Mouse (Mus musculus): ENCODE results near the gene Me1. TPM values are rescaled to one million over a fixed set of nuclear protein-coding genes. Genes with fewer than 3 reads are reported as not detected.

Gene Me1
- polyA plus RNA-seq, 1 experiment from 2014 or later: 10.3 TPM

- Histone ChIP-seq H3K27ac (ENCODE audit: low read depth) (no peak overlapping the region), H3K27me3 (ENCODE audit: insufficient read depth, low read length) (no peaks in the 10 kb centered on the region), H3K9me3 (ENCODE audit: low read length) (no peaks in the 10 kb centered on the region), H3K9ac (replicated peaks) (no peak overlapping the region), H3K36me3 (replicated peaks; ENCODE audit: insufficient read depth, low read length) (no peaks in the 10 kb centered on the region), H3K4me2 (ENCODE audit: low read depth, low read length) (no peak overlapping the region), H3K4me1 (ENCODE audit: insufficient read depth) (no peaks in the 10 kb centered on the region), H3K4me3 (ENCODE audit: low read depth, low read length) (no peak overlapping the region)
- no peak for ATAC-seq
- WGBS (ENCODE audit: insufficient replicate concordance): 76% methylated on average over 4 of the region's 4 CpGs
- no peak for TF ChIP-seq CTCF (IDR thresholded peaks at IDR 0.05; ENCODE audit: low read depth)
- TF ChIP-seq EP300 (IDR thresholded peaks at IDR 0.05; ENCODE audit: low read depth): no peak
- DNase-seq: no peak
Observed at GRCm38 (mm10) chr9:86736991-86737390, 41.2 kb upstream of the Me1 start.

DNA sequence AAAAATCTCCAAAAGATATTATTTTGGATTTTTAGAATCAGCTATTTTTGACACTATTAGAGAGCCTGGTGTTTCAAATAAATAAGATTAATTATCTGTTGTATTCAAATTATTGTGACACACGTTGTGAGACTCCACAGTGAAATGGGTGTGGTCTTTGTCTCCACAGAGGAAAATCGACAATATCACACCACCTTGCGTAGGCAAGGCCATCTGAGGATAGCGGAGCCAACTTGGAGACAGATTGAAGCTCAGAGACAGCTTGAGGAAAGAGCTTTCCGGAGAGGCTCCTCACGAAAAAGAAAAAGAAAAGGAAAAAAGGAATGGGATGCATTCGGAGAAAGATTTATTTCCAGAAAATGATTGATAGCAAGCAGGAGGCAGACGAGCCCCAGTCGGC, 39.0 kb upstream of the Me1 start:
- Histone ChIP-seq H3K27me3 (ENCODE audit: insufficient read depth, low read length) (no peaks in the 10 kb centered on the region), H3K4me2 (ENCODE audit: low read depth, low read length) (no peak overlapping the region), H3K27ac (ENCODE audit: low read depth) (no peak overlapping the region), H3K9ac (replicated peaks) (no peak overlapping the region), H3K4me1 (ENCODE audit: insufficient read depth) (no peaks in the 10 kb centered on the region), H3K4me3 (ENCODE audit: low read depth, low read length) (no peak overlapping the region), H3K36me3 (replicated peaks; ENCODE audit: insufficient read depth, low read length) (no peaks in the 10 kb centered on the region), H3K9me3 (ENCODE audit: low read length) (no peaks in the 10 kb centered on the region)
- DNase-seq (no peak), ATAC-seq (no peak)
- TF ChIP-seq CTCF (IDR thresholded peaks at IDR 0.05; ENCODE audit: low read depth) (no peak), EP300 (IDR thresholded peaks at IDR 0.05; ENCODE audit: low read depth) (no peak)
- WGBS (ENCODE audit: insufficient replicate concordance): 73% methylated on average over 9 of the region's 9 CpGs

DNA sequence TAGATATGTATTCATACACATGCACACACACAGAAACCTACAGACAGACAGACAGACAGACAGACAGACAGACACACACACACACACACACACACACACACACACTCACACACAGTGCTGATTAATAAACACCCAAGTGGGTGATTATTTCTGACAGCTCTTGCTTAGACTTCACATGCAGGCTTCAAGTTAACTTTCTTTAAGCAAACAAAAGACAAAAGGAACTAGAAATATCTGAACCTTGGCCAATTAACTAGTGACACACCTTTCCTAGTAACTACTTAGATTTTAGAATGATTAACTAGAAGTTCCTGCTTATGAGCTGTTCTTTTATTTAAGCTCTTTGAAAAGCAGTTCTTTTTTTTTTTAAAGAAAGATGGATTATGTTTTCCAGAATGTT, 38.6 kb upstream of the Me1 start:
- Histone ChIP-seq H3K27ac (ENCODE audit: low read depth) (no peak overlapping the region), H3K27me3 (ENCODE audit: insufficient read depth, low read length) (no peaks in the 10 kb centered on the region), H3K4me3 (ENCODE audit: low read depth, low read length) (no peak overlapping the region), H3K36me3 (replicated peaks; ENCODE audit: insufficient read depth, low read length) (no peaks in the 10 kb centered on the region), H3K9ac (replicated peaks) (no peak overlapping the region), H3K4me2 (ENCODE audit: low read depth, low read length) (no peak overlapping the region), H3K9me3 (ENCODE audit: low read length) (no peaks in the 10 kb centered on the region), H3K4me1 (ENCODE audit: insufficient read depth) (no peaks in the 10 kb centered on the region)
- no peak for TF ChIP-seq CTCF (IDR thresholded peaks at IDR 0.05; ENCODE audit: low read depth)
- TF ChIP-seq EP300 (IDR thresholded peaks at IDR 0.05; ENCODE audit: low read depth): no peak
- no peak for ATAC-seq
- DNase-seq: no peak

DNA sequence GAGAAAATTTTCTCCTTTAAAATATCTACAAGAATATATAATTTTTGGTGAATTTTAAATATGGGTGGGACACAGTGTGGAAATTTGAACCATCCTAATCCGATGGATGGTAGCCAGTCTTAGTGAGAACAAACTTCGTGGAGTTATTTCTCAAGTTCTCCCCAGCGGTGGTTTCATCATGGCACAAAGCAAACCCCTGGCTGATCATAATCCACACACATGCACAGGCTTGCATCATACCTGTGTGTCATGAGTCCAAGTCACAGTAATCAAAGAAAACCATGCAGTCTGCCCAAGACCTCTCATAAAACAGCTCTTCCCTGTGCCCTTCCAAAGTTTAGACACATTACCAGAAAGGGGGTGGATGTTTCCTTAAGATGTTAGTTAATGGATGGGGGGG, 34.1 kb upstream of the Me1 start:
- H3K27me3 ChIP-seq (ENCODE audit: insufficient read depth, low read length): no peaks in the 10 kb centered on the region
- ATAC-seq: peak; percentile 80
- no peak overlapping the region for H3K4me2 ChIP-seq (ENCODE audit: low read depth, low read length)
- no peak overlapping the region for H3K4me3 ChIP-seq (ENCODE audit: low read depth, low read length)
- DNase-seq: peak; percentile 30
- no peak overlapping the region for H3K27ac ChIP-seq (ENCODE audit: low read depth)
- no peaks in the 10 kb centered on the region for H3K36me3 ChIP-seq (replicated peaks; ENCODE audit: insufficient read depth, low read length)
- no peak for TF ChIP-seq CTCF (IDR thresholded peaks at IDR 0.05; ENCODE audit: low read depth)
- no peak for TF ChIP-seq EP300 (IDR thresholded peaks at IDR 0.05; ENCODE audit: low read depth)
- no peak overlapping the region for H3K9ac ChIP-seq (replicated peaks)
- no peaks in the 10 kb centered on the region for H3K9me3 ChIP-seq (ENCODE audit: low read length)
- no peaks in the 10 kb centered on the region for H3K4me1 ChIP-seq (ENCODE audit: insufficient read depth)
- 73% methylated on average over 3 of the region's 3 CpGs for WGBS (ENCODE audit: insufficient replicate concordance)

DNA sequence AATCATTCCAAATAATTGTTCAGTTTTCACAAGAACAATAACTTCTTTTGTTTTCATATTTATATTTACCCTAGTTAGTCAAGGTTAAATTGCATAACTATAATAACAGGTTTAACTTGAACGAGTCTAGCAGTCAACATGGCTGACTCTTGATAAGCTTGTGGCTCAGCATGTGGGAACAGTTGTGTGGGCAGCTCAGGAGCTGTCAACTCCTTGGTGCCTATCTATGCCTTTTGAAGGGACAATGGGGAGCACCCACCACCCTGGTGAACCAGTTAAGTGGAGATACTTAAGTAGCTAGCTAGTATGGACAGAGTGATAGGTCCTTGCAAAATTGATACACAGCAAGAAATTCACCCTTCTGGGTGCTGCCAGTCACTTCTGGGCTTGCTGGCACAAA, 33.3 kb upstream of the Me1 start:
- Histone ChIP-seq H3K27ac (ENCODE audit: low read depth) (no peak overlapping the region), H3K9ac (replicated peaks) (no peak overlapping the region), H3K27me3 (ENCODE audit: insufficient read depth, low read length) (no peaks in the 10 kb centered on the region), H3K4me2 (ENCODE audit: low read depth, low read length) (no peak overlapping the region), H3K4me3 (ENCODE audit: low read depth, low read length) (no peak overlapping the region), H3K4me1 (ENCODE audit: insufficient read depth) (no peaks in the 10 kb centered on the region), H3K9me3 (ENCODE audit: low read length) (no peaks in the 10 kb centered on the region), H3K36me3 (replicated peaks; ENCODE audit: insufficient read depth, low read length) (no peaks in the 10 kb centered on the region)
- no peak for ATAC-seq
- DNase-seq: no peak
- 34% methylated on average over 1 of the region's 1 CpGs for WGBS (ENCODE audit: insufficient replicate concordance)
- TF ChIP-seq CTCF (IDR thresholded peaks at IDR 0.05; ENCODE audit: low read depth) (no peak), EP300 (IDR thresholded peaks at IDR 0.05; ENCODE audit: low read depth) (no peak)

DNA sequence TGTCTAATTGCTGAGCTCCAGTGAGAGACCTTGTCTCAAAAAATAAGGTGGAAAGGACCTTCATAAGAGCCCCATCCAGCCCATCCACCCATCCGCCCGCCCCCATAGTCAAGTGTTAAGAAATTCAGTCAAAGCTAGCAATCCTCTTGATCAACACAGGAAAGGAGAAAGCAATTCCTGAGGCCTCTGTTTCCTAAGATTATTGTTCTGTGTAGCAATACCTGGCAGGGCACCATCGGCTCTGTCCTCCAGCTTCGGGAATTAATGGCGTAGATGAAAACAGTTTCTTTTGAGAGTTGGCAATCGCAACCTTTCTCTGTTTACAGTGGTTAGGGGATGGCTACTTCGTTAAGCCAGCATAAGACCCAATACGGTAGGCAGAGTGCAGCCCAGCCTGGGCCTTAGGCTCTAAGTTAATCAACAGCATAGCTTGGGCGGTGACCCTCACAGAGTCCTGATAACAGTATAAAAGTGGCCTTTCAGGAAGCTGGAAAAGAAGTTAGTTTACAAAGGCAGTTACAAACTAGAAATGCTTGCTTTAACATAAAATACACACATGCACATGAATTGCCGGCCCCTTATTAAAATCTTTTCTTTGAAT, 32.6 kb upstream of the Me1 start:
- 70% methylated on average over 10 of the region's 10 CpGs for WGBS (ENCODE audit: insufficient replicate concordance)
- Histone ChIP-seq H3K4me3 (ENCODE audit: low read depth, low read length) (no peak overlapping the region), H3K4me2 (ENCODE audit: low read depth, low read length) (no peak overlapping the region), H3K27me3 (ENCODE audit: insufficient read depth, low read length) (no peaks in the 10 kb centered on the region), H3K9me3 (ENCODE audit: low read length) (no peaks in the 10 kb centered on the region), H3K4me1 (ENCODE audit: insufficient read depth) (no peaks in the 10 kb centered on the region), H3K36me3 (replicated peaks; ENCODE audit: insufficient read depth, low read length) (no peaks in the 10 kb centered on the region), H3K27ac (ENCODE audit: low read depth) (no peak overlapping the region), H3K9ac (replicated peaks) (no peak overlapping the region)
- TF ChIP-seq EP300 (IDR thresholded peaks at IDR 0.05; ENCODE audit: low read depth): no peak
- TF ChIP-seq CTCF (IDR thresholded peaks at IDR 0.05; ENCODE audit: low read depth): no peak
- ATAC-seq: no peak
- DNase-seq: no peak

DNA sequence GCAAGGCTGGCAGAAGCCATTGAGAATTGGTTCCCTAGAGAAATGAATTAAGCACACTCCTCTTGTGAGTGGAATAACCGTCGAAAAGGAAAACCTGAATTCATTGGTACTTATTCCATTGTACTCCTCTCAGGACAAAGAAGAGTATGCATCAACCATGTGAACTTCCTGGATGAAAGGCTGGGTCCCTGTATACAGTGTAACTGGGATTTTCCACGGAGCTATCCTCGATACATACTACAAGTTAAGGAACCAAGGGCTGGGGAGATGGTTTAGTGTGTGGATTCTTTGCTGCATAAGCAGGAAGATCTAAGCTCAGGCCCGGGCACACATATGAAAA, 30.6 kb upstream of the Me1 start:
- H3K36me3 ChIP-seq (replicated peaks; ENCODE audit: insufficient read depth, low read length): no peaks in the 10 kb centered on the region
- WGBS (ENCODE audit: insufficient replicate concordance): 79% methylated on average over 5 of the region's 5 CpGs
- ATAC-seq: no peak
- H3K9me3 ChIP-seq (ENCODE audit: low read length): no peaks in the 10 kb centered on the region
- no peak overlapping the region for H3K9ac ChIP-seq (replicated peaks)
- no peak overlapping the region for H3K27ac ChIP-seq (ENCODE audit: low read depth)
- H3K4me1 ChIP-seq (ENCODE audit: insufficient read depth): no peaks in the 10 kb centered on the region
- no peak overlapping the region for H3K4me2 ChIP-seq (ENCODE audit: low read depth, low read length)
- H3K27me3 ChIP-seq (ENCODE audit: insufficient read depth, low read length): no peaks in the 10 kb centered on the region
- DNase-seq: no peak
- TF ChIP-seq CTCF (IDR thresholded peaks at IDR 0.05; ENCODE audit: low read depth) (no peak), EP300 (IDR thresholded peaks at IDR 0.05; ENCODE audit: low read depth) (no peak)
- H3K4me3 ChIP-seq (ENCODE audit: low read depth, low read length): no peak overlapping the region

Data from liver, postnatal 0 days (tissue).